Mouse (Mus musculus) adrenal gland, adult 2 months (tissue): ENCODE measurements around the gene Rita1. TPM values are rescaled to one million over a fixed set of nuclear protein-coding genes. Genes with fewer than 3 reads are reported as not detected.

Experiments
- polyA plus RNA-seq: library from polyadenylated mRNA; depleted of rRNA; stranded (reverse); fragments of >200 nt; gene quantifications from 2 replicates; pipeline ENCODE4 v1.2.3, GENCODE M21; 2012; rRNA removed
- total RNA-seq, 2 experiments: library from RNA; stranded (reverse); gene quantifications; 2 replicates each; pipeline ENCODE4 v1.2.3; 2021

Gene Rita1
- total and polyA plus RNA-seq, 3 experiments: 11.6 to 32.5 (median 22.7) TPM

Other genes starting within 250 kb of the Rita1 start
- not detected for gene Lhx5, start 180.9 kb downstream of the Rita1 start, total RNA-seq
- gene Lhx5, start 180.9 kb downstream of the Rita1 start, polyA plus RNA-seq: not detected in 2 replicates
- gene Sdsl, start 139.8 kb downstream of the Rita1 start, total RNA-seq: 10 to 100 TPM; 46.3 to 71.9 TPM
- 114 and 115 TPM in 2 replicates for gene Sdsl, start 139.8 kb downstream of the Rita1 start, polyA plus RNA-seq
- under 1 TPM in 1 of 2 experiments, not detected in 1; 0.55 TPM for gene Sds, start 136.1 kb downstream of the Rita1 start, total RNA-seq
- 1.2 TPM in 1 of 2 replicates, not detected in the other for gene Sds, start 136.1 kb downstream of the Rita1 start, polyA plus RNA-seq
- 10 to 100 TPM; 85.2 to 91.3 TPM for gene Plbd2, start 109.0 kb downstream of the Rita1 start, total RNA-seq
- 70.2 and 92.9 TPM in 2 replicates for gene Plbd2, start 109.0 kb downstream of the Rita1 start, polyA plus RNA-seq
- 10 to 100 TPM; 25.5 to 46.3 TPM for gene Slc8b1, start 101.4 kb downstream of the Rita1 start, total RNA-seq
- 40.1 and 49.3 TPM in 2 replicates for gene Slc8b1, start 101.4 kb downstream of the Rita1 start, polyA plus RNA-seq
- gene Tpcn1, start 23.9 kb downstream of the Rita1 start, total RNA-seq: 10 to 100 TPM; 38.1 to 51.3 TPM
- gene Tpcn1, start 23.9 kb downstream of the Rita1 start, polyA plus RNA-seq: 48.9 and 59.8 TPM in 2 replicates
- under 1 TPM; 0.29 to 0.55 TPM for gene Iqcd, start 23.6 kb downstream of the Rita1 start, total RNA-seq
- 0.29 and 0.49 TPM in 2 replicates for gene Iqcd, start 23.6 kb downstream of the Rita1 start, polyA plus RNA-seq
- gene Ddx54, start 150 bp upstream of the Rita1 start, total RNA-seq: 10 to 100 TPM; 46.8 to 49.5 TPM
- 42.7 and 49.6 TPM in 2 replicates for gene Ddx54, start 150 bp upstream of the Rita1 start, polyA plus RNA-seq
- gene Cfap73, start 21.6 kb upstream of the Rita1 start, total RNA-seq: 1 to 10 TPM in 1 of 2 experiments, not detected in 1; 1.6 TPM
- not detected in 2 replicates for gene Cfap73, start 21.6 kb upstream of the Rita1 start, polyA plus RNA-seq
- gene Rasal1, start 36.2 kb upstream of the Rita1 start, total RNA-seq: 10 to 100 TPM in 1 of 2 experiments, 1 to 10 TPM in 1; 4.6 to 16.1 TPM
- gene Rasal1, start 36.2 kb upstream of the Rita1 start, polyA plus RNA-seq: 19.0 and 19.2 TPM in 2 replicates
- 10 to 100 TPM; 12.8 to 13.4 TPM for gene Dtx1, start 99.3 kb upstream of the Rita1 start, total RNA-seq
- 28.5 and 28.6 TPM in 2 replicates for gene Dtx1, start 99.3 kb upstream of the Rita1 start, polyA plus RNA-seq
- under 1 TPM; 0.55 to 0.92 TPM for gene Oas2, start 137.3 kb upstream of the Rita1 start, total RNA-seq
- gene Oas2, start 137.3 kb upstream of the Rita1 start, polyA plus RNA-seq: 3.5 and 3.7 TPM in 2 replicates
- under 1 TPM; 0.31 to 0.72 TPM for gene Oas3, start 165.1 kb upstream of the Rita1 start, total RNA-seq
- gene Oas3, start 165.1 kb upstream of the Rita1 start, polyA plus RNA-seq: 1.5 and 1.6 TPM in 2 replicates
- not detected for gene Oas1e, start 182.9 kb upstream of the Rita1 start, total RNA-seq
- gene Oas1e, start 182.9 kb upstream of the Rita1 start, polyA plus RNA-seq: not detected in 2 replicates
- under 1 TPM; 0.49 to 0.97 TPM for gene Oas1c, start 199.9 kb upstream of the Rita1 start, total RNA-seq
- gene Oas1c, start 199.9 kb upstream of the Rita1 start, polyA plus RNA-seq: 1.0 and 2.8 TPM in 2 replicates
- gene Oas1f, start 234.8 kb upstream of the Rita1 start, total RNA-seq: not detected
- gene Oas1f, start 234.8 kb upstream of the Rita1 start, polyA plus RNA-seq: not detected in 2 replicates
- not detected for gene Oas1h, start 248.8 kb upstream of the Rita1 start, total RNA-seq
- not detected in 2 replicates for gene Oas1h, start 248.8 kb upstream of the Rita1 start, polyA plus RNA-seq